Comparison of ENCODE assay signal across 16 mouse cellular contexts in genomic region chr17:26422390-26422789, GRCm38 (mm10). TPM values are rescaled to one million over a fixed set of nuclear protein-coding genes. Genes with fewer than 3 reads are reported as not detected.
DNase-seq lines count a peak whose midpoint lies in the region; ATAC-seq lines count a peak whose summit lies in the region.
"Had no signal": no experiment of that assay in that cellular context is flagged by ENCODE, and none has a peak within 500 bp of the region (broad histone marks: within the 10 kb centered on the region; RNA-seq: fewer than 3 reads in every experiment).

No protein-coding gene starts in this region.

- no peak overlapping the region for H3K4me2 ChIP-seq in heart, embryonic 15.5 days
- H3K4me2 ChIP-seq in kidney, embryonic 16.5 days (replicated peaks; ENCODE audit: low read depth, low read length): no peak overlapping the region
- no peak overlapping the region for H3K4me2 ChIP-seq in midbrain, embryonic 16.5 days (ENCODE audit: low read length)
- H3K4me2 ChIP-seq: embryonic facial prominence, embryonic 13.5 days; limb, embryonic 13.5 days; neural tube, embryonic 12.5 days had no signal

- H3K4me1 ChIP-seq in heart, embryonic 15.5 days (replicated peaks): peaks cover 65% of the 10 kb centered on the region
- H3K4me1 ChIP-seq in kidney, embryonic 16.5 days (ENCODE audit: insufficient read depth, low read length): peaks cover 40% of the 10 kb centered on the region
- peaks cover 2% of the 10 kb centered on the region; the same call in 1 of the 2 replicates for H3K4me1 ChIP-seq in midbrain, embryonic 16.5 days (ENCODE audit: control insufficient read depth, insufficient read depth, low read length)
- H3K4me1 ChIP-seq: limb, embryonic 13.5 days had no signal

- H3K4me3 ChIP-seq in heart, embryonic 15.5 days: no peak overlapping the region
- H3K4me3 ChIP-seq in kidney, embryonic 16.5 days (ENCODE audit: low read length): no peak overlapping the region
- no peak overlapping the region for H3K4me3 ChIP-seq in midbrain, embryonic 16.5 days (ENCODE audit: low read depth, low read length)
- H3K4me3 ChIP-seq: embryonic facial prominence, embryonic 13.5 days; limb, embryonic 13.5 days; megakaryocyte, embryonic 14.5 days; neural tube, embryonic 12.5 days had no signal

- H3K27me3 ChIP-seq in heart, embryonic 15.5 days: no peaks in the 10 kb centered on the region
- H3K27me3 ChIP-seq in kidney, embryonic 16.5 days (ENCODE audit: insufficient read depth, low read length): no peaks in the 10 kb centered on the region
- H3K27me3 ChIP-seq in midbrain, embryonic 16.5 days (ENCODE audit: control insufficient read depth, insufficient read depth, low read depth, low read length): no peaks in the 10 kb centered on the region

- 71% methylated on average over 6 of the region's 6 CpGs for WGBS in heart, embryonic 15.5 days
- 59% methylated on average over 6 of the region's 6 CpGs for WGBS in kidney, embryonic 16.5 days
- WGBS in midbrain, embryonic 16.5 days: 87% methylated on average over 6 of the region's 6 CpGs

- H3K36me3 ChIP-seq in heart, embryonic 15.5 days: no peaks in the 10 kb centered on the region
- H3K36me3 ChIP-seq in kidney, embryonic 16.5 days (ENCODE audit: insufficient read depth, low read length): no peaks in the 10 kb centered on the region
- H3K36me3 ChIP-seq in midbrain, embryonic 16.5 days (ENCODE audit: control insufficient read depth, insufficient read depth, low read length): no peaks in the 10 kb centered on the region
- H3K36me3 ChIP-seq: embryonic facial prominence, embryonic 13.5 days; limb, embryonic 13.5 days; neural tube, embryonic 12.5 days had no signal

- no peak for ATAC-seq in heart, embryonic 15.5 days (replicated peaks; ENCODE audit: insufficient number of reproducible peaks, insufficient read depth, low FRiP score, low read depth)
- peak; percentile 79 for ATAC-seq in kidney, embryonic 16.5 days (ENCODE audit: low FRiP score, low TSS enrichment)
- ATAC-seq in megakaryocyte progenitor cell, adult 5-6 weeks (replicated peaks; ENCODE audit: poor library complexity): peak; percentile 44
- no peak for ATAC-seq in erythroid progenitor cell, adult 5-6 weeks (replicated peaks; ENCODE audit: low FRiP score, poor library complexity, severe bottlenecking)
- no peak for ATAC-seq in midbrain, embryonic 16.5 days

- no peaks in the 10 kb centered on the region for H3K9me3 ChIP-seq in heart, embryonic 15.5 days (replicated peaks)
- no peaks in the 10 kb centered on the region for H3K9me3 ChIP-seq in kidney, embryonic 16.5 days (ENCODE audit: low read length)
- no peaks in the 10 kb centered on the region for H3K9me3 ChIP-seq in midbrain, embryonic 16.5 days (replicated peaks; ENCODE audit: control insufficient read depth, low read length, poor library complexity, severe bottlenecking)
- H3K9me3 ChIP-seq: embryonic facial prominence, embryonic 13.5 days; limb, embryonic 13.5 days; neural tube, embryonic 12.5 days had no signal

- no peak overlapping the region for H3K9ac ChIP-seq in heart, embryonic 15.5 days
- no peak overlapping the region for H3K9ac ChIP-seq in kidney, embryonic 16.5 days (replicated peaks; ENCODE audit: low read length)
- H3K9ac ChIP-seq in midbrain, embryonic 16.5 days (ENCODE audit: low read depth, low read length): no peak overlapping the region
- H3K9ac ChIP-seq: embryonic facial prominence, embryonic 13.5 days; limb, embryonic 13.5 days; neural tube, embryonic 12.5 days had no signal

- H3K27ac ChIP-seq in heart, embryonic 15.5 days: peak overlapping the region; percentile 11; the same call in 1 of the 2 replicates
- H3K27ac ChIP-seq in kidney, embryonic 16.5 days (ENCODE audit: low read length): peak overlapping the region; percentile 68
- no peak overlapping the region for H3K27ac ChIP-seq in midbrain, embryonic 16.5 days (ENCODE audit: low read length)
- H3K27ac ChIP-seq: embryonic facial prominence, embryonic 13.5 days; limb, embryonic 13.5 days; neural tube, embryonic 12.5 days had no signal

- no peak for DNase-seq in heart, adult 8-10 months (ENCODE audit: low spot score)
- DNase-seq in adrenal gland, postnatal 14 days: peak; percentile 73
- DNase-seq in embryo, embryonic 9.5 days (ENCODE audit: extremely low spot score): no peak
- DNase-seq: cerebellum, adult 11 months; heart, postnatal 36 days; layer of hippocampus, adult 9-11 months; right cerebral cortex, postnatal 25 days had no signal

RNA-seq across cellular contexts. Expression of gene Neurl1b, which starts 7.8 kb away (rescaled TPM):
- 2.5 and 2.7 TPM in 2 replicates for polyA plus RNA-seq in heart, embryonic 15.5 days (2015; fragmentation: Nextera tagmentation; extraction: Ambion mirVana)
- total RNA-seq in heart, adult 8-10 months (2022): 1 to 10 TPM; 3.6 to 5.1 (median 4.4) TPM
- 50.0 and 51.1 TPM in 2 replicates for total RNA-seq in adrenal gland, postnatal 14 days (2021)
- 1.7 and 2.4 TPM in 2 replicates for polyA plus RNA-seq in kidney, embryonic 16.5 days (2015; fragmentation: Nextera tagmentation; extraction: Ambion mirVana)
- 1.6 and 2.2 TPM in 2 replicates for total RNA-seq in megakaryocyte progenitor cell, adult 5-6 weeks (2015)
- 1.9 and 2.2 TPM in 2 replicates for total RNA-seq in megakaryocyte progenitor cell, adult 5-6 weeks (2017)
- 0.72 and 2.5 TPM in 2 replicates for total RNA-seq in erythroid progenitor cell, adult 5-6 weeks (2015; ENCODE audit: low replicate concordance)
- total RNA-seq in erythroid progenitor cell, adult 5-6 weeks (2017; ENCODE audit: low replicate concordance): 1.5 and 2.4 TPM in 2 replicates
- polyA plus RNA-seq in midbrain, embryonic 16.5 days (2015; fragmentation: Nextera tagmentation; extraction: Ambion mirVana): 2.0 and 2.3 TPM in 2 replicates

Comparison
In these comparisons a context has a peak if more than half of its experiments do, and no peak if none do; other contexts are left out.
1. ATAC-seq: peak in kidney, embryonic 16.5 days (single experiment) and megakaryocyte progenitor cell, adult 5-6 weeks (single experiment); none in heart, embryonic 15.5 days (single experiment), erythroid progenitor cell, adult 5-6 weeks (single experiment) and midbrain, embryonic 16.5 days (single experiment).